Mouse (Mus musculus): ENCODE measurements around the gene Acnat1. TPM values are rescaled to one million over a fixed set of nuclear protein-coding genes. Genes with fewer than 3 reads are reported as not detected.

Acnat1 gene
- total and polyA plus RNA-seq, 3 experiments, result not detected

- no peak overlapping the region for H3K27ac ChIP-seq (ENCODE audit: insufficient read depth, low read depth)
- peak; percentile 12 for DNase-seq (ENCODE audit: extremely low read depth)
- peak overlapping the region; percentile 78 to 93 (median 88) for H3K4me3 ChIP-seq (replicated peaks in 1 of 3; ENCODE audit: low read depth in 2 of 3, low read length in 2 of 3, poor library complexity in 1 of 3)
- TF ChIP-seq ZMIZ1 (IDR thresholded peaks at IDR 0.05; ENCODE audit: low read depth, low read length) (no peak), CTCF (conservative IDR thresholded peaks at IDR 0.05 in 1 of 2, IDR thresholded peaks at IDR 0.05 in 1 of 2; ENCODE audit: low read depth in 2 of 2, low read length in 2 of 2) (no peak; a peak in 1 of 4 replicates), TBP (conservative IDR thresholded peaks at IDR 0.05; ENCODE audit: low read depth, low read length) (no peak), ZC3H11A (IDR thresholded peaks at IDR 0.05; ENCODE audit: low read depth, low read length) (no peak), USF1 (IDR thresholded peaks at IDR 0.05; ENCODE audit: low read depth, low read length) (no peak), UBTF (IDR thresholded peaks at IDR 0.05; ENCODE audit: low read depth, low read length) (no peak), ZNF384 (IDR thresholded peaks at IDR 0.05; ENCODE audit: low read depth, low read length) (no peak), BHLHE40 (IDR thresholded peaks at IDR 0.05; ENCODE audit: low read depth, low read length) (no peak), ETS1 (conservative IDR thresholded peaks at IDR 0.05; ENCODE audit: low read depth, low read length) (no peak), ZKSCAN1 (IDR thresholded peaks at IDR 0.05; ENCODE audit: borderline replicate concordance, low read depth, low read length) (no peak), CHD2 (IDR thresholded peaks at IDR 0.05; ENCODE audit: low read length) (no peak), MAX (IDR thresholded peaks at IDR 0.05; ENCODE audit: low read length) (no peak), NELFE (IDR thresholded peaks at IDR 0.05; ENCODE audit: low read depth, low read length) (no peak), JUND (conservative IDR thresholded peaks at IDR 0.05; ENCODE audit: low read depth, low read length) (no peak), SMC3 (IDR thresholded peaks at IDR 0.05; ENCODE audit: low read depth, low read length) (no peak), ELF1 (IDR thresholded peaks at IDR 0.05; ENCODE audit: low read depth, low read length) (no peak), KAT2A (IDR thresholded peaks at IDR 0.05; ENCODE audit: insufficient replicate concordance, low read length) (no peak), JUN (IDR thresholded peaks at IDR 0.05; ENCODE audit: insufficient read depth, low read depth, low read length) (no peak), USF2 (conservative IDR thresholded peaks at IDR 0.05; ENCODE audit: low read depth, low read length) (no peak), HCFC1 (IDR thresholded peaks at IDR 0.05; ENCODE audit: low read depth, low read length) (no peak)
- H3K4me1 ChIP-seq (ENCODE audit: control insufficient read depth in 1 of 2, insufficient read depth in 2 of 2), result peaks cover 3 to 29% of the 10 kb centered on the region in 2 experiments; a peak in 3 of 4 replicates
- peak overlapping the region; percentile 37 for H3K9ac ChIP-seq (ENCODE audit: insufficient read depth, low read depth)
- no peaks in the 10 kb centered on the region for H3K9me3 ChIP-seq (replicated peaks; ENCODE audit: low read length)
- no peaks in the 10 kb centered on the region for H3K27me3 ChIP-seq (replicated peaks)
- peak overlapping the region; percentile 90 for H3K4me2 ChIP-seq (ENCODE audit: insufficient read depth, low read depth, poor library complexity, severe bottlenecking)
- dilution Hi-C loops (cut with MboI; ENCODE audit: extremely low pct_ligation_motif_present, extremely low pct_unique_long_range_greater_than_20kb, low sequenced_read_pairs) (no loop called here), in situ Hi-C loops (cut with MboI; ENCODE audit: low pct_ligation_motif_present, low pct_unique_long_range_greater_than_20kb, low sequenced_read_pairs) (no loop called here)
- peaks cover 8 to 41% of the 10 kb centered on the region in 2 experiments for H3K36me3 ChIP-seq (replicated peaks in 1 of 2; ENCODE audit: control insufficient read depth in 1 of 2, insufficient read depth in 1 of 2, low read length in 1 of 2)
- peaks cover 32% of the 10 kb centered on the region for H3K79me2 ChIP-seq (replicated peaks; ENCODE audit: control insufficient read depth, extremely low read depth, insufficient read depth, poor library complexity, severe bottlenecking)
Observed at GRCm38 (mm10) chr4:49521346-49521745, 47.6 kb upstream of the Acnat1 start.

- peak; percentile 97 for DNase-seq (ENCODE audit: extremely low read depth)
- TF ChIP-seq TCF12 (IDR thresholded peaks at IDR 0.05; ENCODE audit: low read depth, low read length) (peak; percentile 93), RAD21 (IDR thresholded peaks at IDR 0.05; ENCODE audit: low read depth, low read length) (no peak), POLR2A (IDR thresholded peaks at IDR 0.05; ENCODE audit: low read depth, low read length) (peak; percentile 93), POLR2AphosphoS2 (IDR thresholded peaks at IDR 0.05; ENCODE audit: low read depth, low read length) (peak; percentile 74; the same call in 1 of the 2 replicates), JUN (IDR thresholded peaks at IDR 0.05; ENCODE audit: insufficient read depth, low read depth, low read length) (no peak), MAFK (IDR thresholded peaks at IDR 0.05; ENCODE audit: insufficient replicate concordance, low read length) (no peak), GABPA (IDR thresholded peaks at IDR 0.05; ENCODE audit: insufficient replicate concordance, low read depth, low read length) (peak; percentile 96; the same call in 1 of the 2 replicates), CHD2 (IDR thresholded peaks at IDR 0.05; ENCODE audit: low read length) (peak; percentile 92), MXI1 (IDR thresholded peaks at IDR 0.05; ENCODE audit: low read depth, low read length) (peak; percentile 81), SIN3A (IDR thresholded peaks at IDR 0.05; ENCODE audit: low read length) (peak; percentile 91), BHLHE40 (IDR thresholded peaks at IDR 0.05; ENCODE audit: low read depth, low read length) (no peak), NRF1 (IDR thresholded peaks at IDR 0.05; ENCODE audit: low read depth, low read length) (peak; percentile 66), ZKSCAN1 (IDR thresholded peaks at IDR 0.05; ENCODE audit: borderline replicate concordance, low read depth, low read length) (no peak), ZC3H11A (IDR thresholded peaks at IDR 0.05; ENCODE audit: low read depth, low read length) (no peak), CHD1 (IDR thresholded peaks at IDR 0.05; ENCODE audit: low read depth, low read length) (no peak), USF2 (conservative IDR thresholded peaks at IDR 0.05; ENCODE audit: low read depth, low read length) (no peak), HCFC1 (IDR thresholded peaks at IDR 0.05; ENCODE audit: low read depth, low read length) (peak; percentile 100), IRF4 (IDR thresholded peaks at IDR 0.05; ENCODE audit: low read depth, low read length) (peak; percentile 36; the same call in 1 of the 2 replicates)
Observed at GRCm38 (mm10) chr4:49520572-49521340, 47.0 kb upstream of the Acnat1 start, which contains the start of the genes Mrpl50 and Zfp189. Gene Mrpl50, minus strand, starts transcription at chr4:49521093. Gene Zfp189, plus strand, starts transcription at chr4:49521176.

More at GRCm38 (mm10) chr4:49520572-49521340, 47.0 kb upstream of the Acnat1 start, which contains the start of the genes Mrpl50 and Zfp189:
- dilution Hi-C loops (cut with MboI; ENCODE audit: extremely low pct_ligation_motif_present, extremely low pct_unique_long_range_greater_than_20kb, low sequenced_read_pairs) (no loop called here), in situ Hi-C loops (cut with MboI; ENCODE audit: low pct_ligation_motif_present, low pct_unique_long_range_greater_than_20kb, low sequenced_read_pairs) (no loop called here)
- Histone ChIP-seq H3K9me3 (replicated peaks; ENCODE audit: low read length) (no peaks in the 10 kb centered on the region), H3K9ac (ENCODE audit: insufficient read depth, low read depth) (peak within 1 kb of the TSS; percentile 92), H3K27me3 (replicated peaks) (no peaks in the 10 kb centered on the region), H3K27ac (ENCODE audit: insufficient read depth, low read depth) (no peak within 1 kb of the TSS), H3K79me2 (replicated peaks; ENCODE audit: control insufficient read depth, extremely low read depth, insufficient read depth, poor library complexity, severe bottlenecking) (peaks cover 38% of the 10 kb centered on the region), H3K4me3 (replicated peaks in 1 of 3; ENCODE audit: low read depth in 2 of 3, low read length in 2 of 3, poor library complexity in 1 of 3) (peak within 1 kb of the TSS; percentile 88 to 93 (median 92)), H3K4me1 (ENCODE audit: control insufficient read depth in 1 of 2, insufficient read depth in 2 of 2) (peaks cover 3 to 29% of the 10 kb centered on the region in 2 experiments; a peak in 3 of 4 replicates), H3K36me3 (replicated peaks in 1 of 2; ENCODE audit: control insufficient read depth in 1 of 2, insufficient read depth in 1 of 2, low read length in 1 of 2) (peaks cover 8 to 43% of the 10 kb centered on the region in 2 experiments), H3K4me2 (ENCODE audit: insufficient read depth, low read depth, poor library complexity, severe bottlenecking) (peak within 1 kb of the TSS; percentile 90)

Measured in CH12.LX (cell line).